Mouse (Mus musculus): ENCODE measurements around the gene Padi2.

The Padi2 gene

GRCm38 (mm10) chr4:140925648-140926047 lies 19.5 kb downstream of the Padi2 start:
- DNase-seq: no peak

GRCm38 (mm10) chr4:140928349-140928748 lies 22.2 kb downstream of the Padi2 start:
- DNase-seq: no peak

GRCm38 (mm10) chr4:140929745-140930144 lies 23.6 kb downstream of the Padi2 start:
- peak; percentile 93 for DNase-seq

- no peak for DNase-seq
Measured at GRCm38 (mm10) chr4:140930900-140931470, 24.8 kb downstream of the Padi2 start.

GRCm38 (mm10) chr4:140935643-140936042 lies 29.5 kb downstream of the Padi2 start:
- no peak for DNase-seq

- no peak for DNase-seq
Measured at GRCm38 (mm10) chr4:140944356-140944755, 38.2 kb downstream of the Padi2 start.

- peak; percentile 84 for DNase-seq
Measured at GRCm38 (mm10) chr4:140944961-140945442, 38.9 kb downstream of the Padi2 start.

- no peak for DNase-seq
Measured at GRCm38 (mm10) chr4:140945571-140945970, 39.4 kb downstream of the Padi2 start.

GRCm38 (mm10) chr4:140946048-140946447 lies 39.9 kb downstream of the Padi2 start:
- DNase-seq: no peak

GRCm38 (mm10) chr4:140946580-140947205 lies 40.5 kb downstream of the Padi2 start:
- no peak for DNase-seq

- no peak for DNase-seq
Measured at GRCm38 (mm10) chr4:140947487-140948440, 41.6 kb downstream of the Padi2 start.

GRCm38 (mm10) chr4:140948481-140948880 lies 42.3 kb downstream of the Padi2 start:
- no peak for DNase-seq

GRCm38 (mm10) chr4:140949052-140949451 lies 42.9 kb downstream of the Padi2 start:
- DNase-seq: no peak

GRCm38 (mm10) chr4:140949616-140950015 lies 43.5 kb downstream of the Padi2 start:
- DNase-seq: no peak

GRCm38 (mm10) chr4:140950574-140950973 lies 44.4 kb downstream of the Padi2 start:
- DNase-seq: no peak

- DNase-seq: no peak
Measured at GRCm38 (mm10) chr4:140951861-140952641, 45.9 kb downstream of the Padi2 start.

- DNase-seq: no peak
Measured at GRCm38 (mm10) chr4:140957131-140957702, 51.1 kb downstream of the Padi2 start.

GRCm38 (mm10) chr4:140957725-140958124 lies 51.6 kb downstream of the Padi2 start:
- DNase-seq: no peak

GRCm38 (mm10) chr4:140958319-140958718 lies 52.2 kb downstream of the Padi2 start:
- no peak for DNase-seq

- no peak for DNase-seq
Measured at GRCm38 (mm10) chr4:140959128-140959679, 53.1 kb downstream of the Padi2 start.

GRCm38 (mm10) chr4:140959715-140960479 lies 53.8 kb downstream of the Padi2 start:
- no peak for DNase-seq
